Mouse (Mus musculus) megakaryocyte-erythroid progenitor cell, adult 5-6 weeks (primary cell): ENCODE results near the gene Dcun1d3. TPM values are rescaled to one million over a fixed set of nuclear protein-coding genes. Genes with fewer than 3 reads are reported as not detected.

Source experiments
- ATAC-seq: replicated peaks from 2 replicates; pipeline ENCODE4 v1.8.0; 2016; ENCODE audit warnings: mild to moderate bottlenecking, inconsistent platforms; ENCODE audit not compliant: severe bottlenecking, poor library complexity, low FRiP score, low TSS enrichment
- total RNA-seq, 2 experiments: library from RNA; stranded (forward) in 1 of 2; stranded (reverse) in 1 of 2; fragments of 200-1000, 215-1000 nt in 1 of 2; fragments of >200 nt in 1 of 2; fragmentation: Nextera tagmentation in 1 of 2; gene quantifications; 2 replicates each; pipeline ENCODE4 v1.2.3; 2014 to 2017

The Dcun1d3 gene
- total RNA-seq, 2 experiments from 2014 or later: 0.94 to 4.7 TPM

GRCm38 (mm10) chr7:119841820-119842449, 54.2 kb downstream of the Dcun1d3 start:
- ATAC-seq: no peak

GRCm38 (mm10) chr7:119835996-119836777, 59.9 kb downstream of the Dcun1d3 start:
- ATAC-seq: no peak

- ATAC-seq: no peak
Measured at GRCm38 (mm10) chr7:119835371-119835770, 60.7 kb downstream of the Dcun1d3 start.

- no peak for ATAC-seq
Measured at GRCm38 (mm10) chr7:119808723-119809122, 87.4 kb downstream of the Dcun1d3 start.

- ATAC-seq: no peak
Measured at GRCm38 (mm10) chr7:119807396-119807795, 88.7 kb downstream of the Dcun1d3 start.

Other genes with a start within 250 kb of the Dcun1d3 start
- not detected in 2 replicates for gene Acsm4, start 206.3 kb downstream of the Dcun1d3 start, total RNA-seq (2014; fragmentation: Nextera tagmentation)
- not detected in 2 replicates for gene Acsm4, start 206.3 kb downstream of the Dcun1d3 start, total RNA-seq (2017)
- gene Thumpd1, start 175.5 kb downstream of the Dcun1d3 start, total RNA-seq (2014; fragmentation: Nextera tagmentation): 41.2 and 48.7 TPM in 2 replicates
- 135 and 168 TPM in 2 replicates for gene Thumpd1, start 175.5 kb downstream of the Dcun1d3 start, total RNA-seq (2017)
- not detected in 2 replicates for gene Acsm3, start 135.4 kb downstream of the Dcun1d3 start, total RNA-seq (2014; fragmentation: Nextera tagmentation)
- gene Acsm3, start 135.4 kb downstream of the Dcun1d3 start, total RNA-seq (2017): 0.23 TPM in 1 of 2 replicates, not detected in the other
- 68.4 and 72.0 TPM in 2 replicates for gene Rexo5, start 102.3 kb downstream of the Dcun1d3 start, total RNA-seq (2014; fragmentation: Nextera tagmentation)
- gene Rexo5, start 102.3 kb downstream of the Dcun1d3 start, total RNA-seq (2017): 44.8 and 45.8 TPM in 2 replicates
- gene Eri2, start 102.2 kb downstream of the Dcun1d3 start, total RNA-seq (2014; fragmentation: Nextera tagmentation): 23.0 and 32.7 TPM in 2 replicates
- gene Eri2, start 102.2 kb downstream of the Dcun1d3 start, total RNA-seq (2017): 19.5 and 20.3 TPM in 2 replicates
- gene Lyrm1, start 437 bp downstream of the Dcun1d3 start, total RNA-seq (2014; fragmentation: Nextera tagmentation): 3.0 and 5.2 TPM in 2 replicates
- gene Lyrm1, start 437 bp downstream of the Dcun1d3 start, total RNA-seq (2017): 1.8 TPM in 1 of 2 replicates, not detected in the other
- not detected in 2 replicates for gene Dnah3, start 199.0 kb upstream of the Dcun1d3 start, total RNA-seq (2014; fragmentation: Nextera tagmentation)
- not detected in 2 replicates for gene Dnah3, start 199.0 kb upstream of the Dcun1d3 start, total RNA-seq (2017)
- gene Tmem159, start 206.1 kb upstream of the Dcun1d3 start, total RNA-seq (2014; fragmentation: Nextera tagmentation): 2.2 and 4.5 TPM in 2 replicates
- gene Tmem159, start 206.1 kb upstream of the Dcun1d3 start, total RNA-seq (2017): 0.88 and 2.6 TPM in 2 replicates
- not detected in 2 replicates for gene Zp2, start 249.0 kb upstream of the Dcun1d3 start, total RNA-seq (2014; fragmentation: Nextera tagmentation)
- gene Zp2, start 249.0 kb upstream of the Dcun1d3 start, total RNA-seq (2017): not detected in 2 replicates